Mouse (Mus musculus) left cerebral cortex, postnatal 36 days (tissue): ENCODE measurements around the gene Npb. TPM values are rescaled to one million over a fixed set of nuclear protein-coding genes. Genes with fewer than 3 reads are reported as not detected.

Experiments
- DNase-seq, 2 experiments: peaks; one replicate each; pipeline ENCODE4 v3.0.0; 2021 to 2022; ENCODE audit warnings: low spot score in 2 of 2, mixed read lengths in 1 of 2
- intact Hi-C: fragments of 180-260 bp; cut with DNase I; formaldehyde crosslinking; loops from one replicate; pipeline ENCODE4 v1.15.1; 2025
- total RNA-seq, 2 experiments: library from RNA; stranded (reverse); gene quantifications; 2 replicates each; pipeline ENCODE4 v1.2.3; 2021

The Npb gene
- total RNA-seq, 2 experiments from 2014 or later = 1.2 TPM; not detected in 1

GRCm38 (mm10) chr11:120609250-120609649 lies 973 bp downstream of the Npb start:
- no peak for DNase-seq
- intact Hi-C loops = no loop called here

- intact Hi-C loops = no loop called here
- no peak for DNase-seq
Observed at GRCm38 (mm10) chr11:120610477-120611046, 2.3 kb downstream of the Npb start.

- DNase-seq = no peak
- intact Hi-C loops = no loop called here
Observed at GRCm38 (mm10) chr11:120612763-120613162, 4.5 kb downstream of the Npb start.

GRCm38 (mm10) chr11:120613481-120613972 lies 5.2 kb downstream of the Npb start:
- DNase-seq = no peak
- intact Hi-C loops = no loop called here

- intact Hi-C loops = no loop called here
- no peak for DNase-seq
Observed at GRCm38 (mm10) chr11:120613976-120614375, 5.7 kb downstream of the Npb start.

GRCm38 (mm10) chr11:120615167-120615566 lies 6.9 kb downstream of the Npb start:
- intact Hi-C loops = no loop called here
- no peak for DNase-seq

GRCm38 (mm10) chr11:120615606-120616203 lies 7.4 kb downstream of the Npb start:
- intact Hi-C loops = no loop called here
- DNase-seq = no peak

GRCm38 (mm10) chr11:120616617-120617294 lies 8.5 kb downstream of the Npb start:
- DNase-seq = no peak
- intact Hi-C loops = no loop called here

GRCm38 (mm10) chr11:120617519-120618112 lies 9.3 kb downstream of the Npb start, which contains the start of gene Pcyt2:
Gene Pcyt2 (minus strand): TSS chr11:120617936.
- intact Hi-C loops = no loop called here
- peak; percentile 89 to 92 for DNase-seq

GRCm38 (mm10) chr11:120618619-120619535 lies 10.6 kb downstream of the Npb start:
- no peak for DNase-seq
- intact Hi-C loops = no loop called here

GRCm38 (mm10) chr11:120620195-120620594 lies 11.9 kb downstream of the Npb start:
- intact Hi-C loops = no loop called here
- no peak for DNase-seq

- no peak for DNase-seq
- intact Hi-C loops = no loop called here
Observed at GRCm38 (mm10) chr11:120622805-120623204, 14.5 kb downstream of the Npb start.

- intact Hi-C loops = loop anchor here (2.0 kb wide), 1 partner anchor 89 kb away; the partner anchor contains the start of genes Cenpx and Lrrc45
- peak in 1 of 2 experiments; percentile 56 for DNase-seq
Observed at GRCm38 (mm10) chr11:120623961-120624679, 15.8 kb downstream of the Npb start.

- intact Hi-C loops = loop anchor here (2.0 kb wide), 1 partner anchor 88 kb away; the partner anchor contains the start of genes Cenpx and Lrrc45
- peak; percentile 86 to 89 for DNase-seq
Observed at GRCm38 (mm10) chr11:120624680-120625111, 16.4 kb downstream of the Npb start.

GRCm38 (mm10) chr11:120625152-120625775 lies 17.0 kb downstream of the Npb start, which contains the start of gene Sirt7:
Gene Sirt7 (minus strand): TSS chr11:120625240.
- no peak for DNase-seq
- intact Hi-C loops = loop anchor here (2.0 kb wide), 1 partner anchor 88 kb away; the partner anchor contains the start of genes Cenpx and Lrrc45

- intact Hi-C loops = no loop called here
- DNase-seq = no peak
Observed at GRCm38 (mm10) chr11:120626785-120627467, 18.6 kb downstream of the Npb start.
